Mouse (Mus musculus) heart, adult 18-20 months (tissue): ENCODE results near the gene Doc2b. TPM values are rescaled to one million over a fixed set of nuclear protein-coding genes. Genes with fewer than 3 reads are reported as not detected.

Experiments
- DNase-seq, 2 experiments: peaks; one replicate each; pipeline ENCODE4 v3.0.0; 2021 to 2022; ENCODE audit warnings: mixed read lengths in 1 of 2
- total RNA-seq, 2 experiments: library from RNA; stranded (reverse); gene quantifications; 2 replicates each; pipeline ENCODE4 v1.2.3; 2021

Doc2b gene
- total RNA-seq, 2 experiments from 2014 or later = 1.2 to 2.3 TPM

GRCm38 (mm10) chr11:75793351-75793750, 2.5 kb downstream of the Doc2b start:
- DNase-seq = no peak

- no peak for DNase-seq
Observed at GRCm38 (mm10) chr11:75792535-75792934, 3.3 kb downstream of the Doc2b start.

DNA sequence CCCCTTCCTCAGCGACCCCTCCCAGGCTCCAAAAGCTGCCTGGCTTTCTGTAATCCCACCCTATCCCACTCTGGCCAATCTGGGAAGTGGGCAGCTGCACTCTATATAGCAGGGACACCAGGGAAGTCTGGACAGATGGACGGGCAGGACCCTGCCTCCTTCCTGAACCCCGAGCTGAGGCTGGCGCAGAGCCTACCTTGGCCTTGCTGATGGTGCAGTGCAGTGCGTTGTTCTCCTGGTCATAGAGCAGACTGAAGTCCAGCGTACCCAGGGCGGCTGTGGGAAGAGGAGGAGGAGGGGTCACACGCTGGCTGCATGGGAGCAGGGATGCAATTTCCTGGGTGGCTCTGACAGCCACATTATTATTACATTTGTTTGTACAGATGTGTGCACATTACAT, 10.0 kb downstream of the Doc2b start:
- no peak for DNase-seq

GRCm38 (mm10) chr11:75783799-75784198, 12.1 kb downstream of the Doc2b start:
- DNase-seq = no peak

DNA sequence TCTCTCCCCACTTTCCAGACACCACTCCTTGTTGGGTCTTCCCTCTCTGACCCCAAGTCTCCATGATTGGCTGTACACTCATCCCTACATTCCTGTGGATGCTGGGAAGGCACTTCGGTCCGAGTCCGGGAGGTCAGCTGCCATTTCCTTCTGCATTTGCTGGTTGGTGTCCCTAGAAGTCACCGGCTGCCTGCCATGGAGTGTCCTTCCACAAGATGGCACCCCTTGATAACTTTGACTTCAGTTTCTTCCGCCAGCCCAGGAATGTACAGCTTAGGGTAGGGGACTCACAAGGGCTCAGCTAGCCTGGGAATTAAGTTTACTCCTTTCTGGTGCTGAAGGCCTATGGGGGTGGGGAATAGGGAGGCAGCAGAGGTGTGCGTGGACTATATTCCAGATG, 13.9 kb downstream of the Doc2b start:
- DNase-seq = peak; percentile 51 to 79

GRCm38 (mm10) chr11:75775919-75776318, 19.9 kb downstream of the Doc2b start:
- no peak for DNase-seq

GRCm38 (mm10) chr11:75772562-75772961, 23.3 kb downstream of the Doc2b start:
- no peak for DNase-seq

GRCm38 (mm10) chr11:75769206-75769605, 26.6 kb downstream of the Doc2b start:
- DNase-seq = peak; percentile 90 to 91

DNA sequence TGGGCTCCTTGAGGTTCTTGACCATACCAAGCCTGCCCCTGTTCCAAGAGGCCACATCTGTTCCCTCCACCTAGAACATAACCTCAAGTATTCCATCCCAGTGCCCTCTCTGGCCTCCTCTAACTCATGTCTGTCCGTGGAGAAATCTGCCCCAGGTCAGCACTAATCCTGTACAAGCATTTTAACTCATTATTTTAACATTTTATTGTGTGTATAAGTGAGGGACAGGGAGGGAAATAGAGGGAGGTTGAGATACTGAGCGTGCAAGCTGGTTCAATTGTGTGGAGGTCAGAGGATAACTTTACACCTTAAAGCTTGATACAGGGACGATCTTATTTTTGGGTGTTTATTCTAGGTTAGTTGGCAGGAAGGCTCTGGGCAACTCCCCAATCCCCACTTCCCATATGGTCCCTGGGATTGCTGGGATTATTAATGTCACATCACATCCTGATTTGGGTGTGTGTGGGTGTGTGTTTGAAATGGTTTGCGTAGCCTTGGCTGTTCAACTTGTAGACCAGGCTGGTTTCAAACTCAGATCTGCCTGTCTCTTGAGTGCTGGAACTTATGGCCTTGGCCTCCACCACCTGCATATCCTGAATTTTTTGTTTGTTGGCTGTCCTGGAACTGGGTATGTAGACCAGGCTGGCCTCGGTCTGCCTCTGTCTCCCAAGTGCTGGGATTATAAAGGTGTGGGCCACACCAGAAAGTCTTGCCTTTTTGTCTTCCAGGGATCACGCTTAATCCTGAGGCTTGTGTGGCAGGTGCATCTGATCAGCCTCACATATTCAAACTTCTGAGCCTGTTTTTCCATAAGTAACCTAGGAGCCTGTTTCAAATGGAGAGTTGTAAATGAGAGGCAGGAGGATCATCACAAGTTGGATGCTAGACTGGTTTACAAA, 27.5 kb downstream of the Doc2b start:
- DNase-seq = no peak

GRCm38 (mm10) chr11:75767014-75767413, 28.8 kb downstream of the Doc2b start:
- no peak for DNase-seq

- DNase-seq = no peak
Observed at GRCm38 (mm10) chr11:75765161-75765560, 30.7 kb downstream of the Doc2b start.

DNA sequence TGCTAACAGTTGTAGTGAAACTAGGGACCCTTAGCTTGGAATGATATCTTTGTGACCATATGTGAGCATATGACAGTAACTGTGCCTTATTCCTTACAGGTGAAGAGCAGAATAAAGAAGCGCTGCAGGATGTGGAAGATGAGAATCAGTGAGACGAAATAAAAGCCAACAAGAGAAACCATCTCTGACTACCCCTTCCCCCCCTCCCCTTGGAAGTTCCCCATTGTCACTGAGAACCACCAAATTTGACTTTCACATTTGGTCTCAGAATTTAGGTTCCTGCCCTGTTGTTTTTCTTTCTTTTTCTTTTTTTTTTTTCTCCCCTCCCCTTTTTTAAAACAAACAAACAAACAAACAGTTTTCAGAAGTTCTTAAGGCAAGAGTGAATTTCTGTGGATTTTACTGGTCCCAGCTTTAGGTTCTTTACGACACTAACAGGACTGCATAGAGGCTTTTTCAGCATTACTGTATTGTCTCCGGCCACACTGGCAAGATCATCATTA, 31.3 kb downstream of the Doc2b start:
- no peak for DNase-seq

GRCm38 (mm10) chr11:75762708-75763107, 33.1 kb downstream of the Doc2b start:
- DNase-seq = no peak

- DNase-seq = no peak
Observed at GRCm38 (mm10) chr11:75760785-75761184, 35.1 kb downstream of the Doc2b start.

DNA sequence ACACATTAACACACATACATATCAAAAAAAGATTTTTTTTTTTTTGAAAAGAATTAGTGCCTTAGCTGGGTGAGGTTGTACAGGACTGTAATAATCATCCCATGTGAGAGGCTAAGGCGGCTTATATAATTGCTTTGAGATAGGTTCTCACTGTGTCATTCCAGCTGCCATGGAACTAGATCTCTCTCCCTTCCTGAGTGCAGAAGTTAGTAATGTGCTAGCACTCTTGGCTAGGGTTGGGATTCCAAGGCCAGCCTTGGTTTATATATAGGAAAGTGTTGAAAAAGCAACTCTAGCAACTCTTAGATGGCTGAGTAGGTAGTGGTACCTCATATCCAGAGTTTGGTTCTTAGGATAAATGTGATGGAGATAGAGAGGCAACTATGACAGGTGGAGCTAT, 37.3 kb downstream of the Doc2b start:
- DNase-seq = no peak

DNA sequence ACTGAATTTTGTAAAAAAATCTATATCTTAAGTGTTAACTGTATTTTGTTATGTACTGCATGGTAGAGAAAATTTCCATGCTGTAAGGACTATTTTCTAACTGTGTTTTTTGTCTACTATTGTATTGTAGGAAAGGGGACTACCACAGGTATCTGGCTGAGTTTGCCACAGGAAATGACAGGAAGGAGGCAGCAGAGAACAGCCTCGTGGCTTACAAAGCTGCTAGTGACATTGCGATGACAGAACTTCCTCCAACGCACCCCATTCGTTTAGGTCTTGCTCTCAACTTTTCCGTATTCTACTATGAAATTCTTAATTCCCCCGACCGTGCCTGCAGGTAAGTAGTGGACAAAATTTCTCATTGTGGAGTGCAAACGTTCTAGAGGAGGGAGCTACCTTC, 39.2 kb downstream of the Doc2b start:
- no peak for DNase-seq

GRCm38 (mm10) chr11:75751082-75751481, 44.8 kb downstream of the Doc2b start:
- DNase-seq = no peak

DNA sequence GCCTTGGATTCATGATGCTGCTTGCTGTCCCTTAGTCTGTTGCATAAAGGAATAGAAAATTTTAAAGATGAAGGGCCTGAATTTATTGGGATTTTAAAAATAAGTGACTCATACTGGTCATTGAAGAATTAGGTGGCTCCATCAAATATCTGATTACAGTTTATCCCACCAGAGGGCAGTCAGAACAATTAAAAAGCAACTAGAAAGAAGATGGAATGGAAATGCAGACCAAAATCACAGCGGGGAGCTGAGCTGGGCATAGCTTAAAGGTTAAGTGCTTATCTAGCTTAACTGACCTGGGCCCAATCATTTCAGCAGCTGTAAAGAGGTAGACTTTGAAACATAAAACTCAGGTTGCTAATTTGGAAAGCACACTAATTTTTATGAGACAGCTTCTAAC, 45.3 kb downstream of the Doc2b start:
- no peak for DNase-seq

GRCm38 (mm10) chr11:75744761-75745160, 51.1 kb downstream of the Doc2b start:
- DNase-seq = no peak

DNA sequence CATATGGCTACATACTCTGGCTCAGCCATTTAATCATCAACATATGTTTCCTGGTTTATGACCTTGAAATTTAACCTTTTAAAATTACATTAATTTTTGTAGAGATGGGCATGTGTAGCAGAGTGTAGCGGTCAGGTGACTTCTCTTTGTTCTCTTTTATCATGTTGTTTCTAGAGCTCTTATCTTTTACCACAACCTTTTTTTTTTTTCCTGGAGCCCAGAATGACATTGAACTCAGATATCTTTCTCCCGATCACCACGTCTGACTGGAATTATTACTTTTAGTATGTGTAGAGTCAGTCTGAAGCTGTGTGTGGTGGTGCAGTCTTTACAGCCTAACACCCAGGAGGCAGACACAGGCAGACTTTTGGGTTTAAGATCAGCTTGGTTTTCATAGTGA, 54.2 kb downstream of the Doc2b start:
- no peak for DNase-seq

GRCm38 (mm10) chr11:75740204-75740603, 55.6 kb downstream of the Doc2b start:
- DNase-seq = no peak

GRCm38 (mm10) chr11:75738477-75738821, 57.4 kb downstream of the Doc2b start:
- no peak for DNase-seq

- DNase-seq = no peak
Observed at GRCm38 (mm10) chr11:75737806-75738476, 57.9 kb downstream of the Doc2b start.

DNA sequence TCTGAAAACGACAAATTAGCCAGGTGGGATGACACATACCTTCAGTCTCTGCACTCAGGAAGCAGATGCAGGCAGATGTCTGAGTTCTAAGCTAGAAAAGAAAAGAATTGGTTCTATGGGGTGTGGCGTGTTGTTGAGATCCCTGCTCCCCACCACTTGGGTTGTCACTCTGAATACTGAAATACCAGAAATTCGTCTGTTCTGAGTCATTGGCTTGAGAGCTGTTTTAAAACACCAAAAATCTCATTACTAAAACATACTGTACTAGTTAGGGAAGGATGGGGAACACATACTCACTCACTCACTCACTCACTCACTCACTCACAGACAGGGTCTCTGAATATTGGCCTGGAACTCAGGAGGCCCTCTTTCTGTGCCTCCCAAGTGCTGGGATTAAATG, 58.9 kb downstream of the Doc2b start:
- DNase-seq = no peak
